Mouse (Mus musculus) spleen, adult 2 months (tissue): ENCODE measurements around the gene Gadl1.

Experiments used
- CTCF ChIP-seq: fragments of 200-500 bp; IDR thresholded peaks from 2 replicates; pipeline ENCODE4 v1.5.1; 2011; ENCODE audit warnings: mild to moderate bottlenecking, inconsistent platforms; ENCODE audit not compliant: insufficient read depth, insufficient read length, insufficient replicate concordance; ENCODE audit errors: extremely low read depth
- POLR2A ChIP-seq: fragments of 200-500 bp; IDR thresholded peaks from 2 replicates; pipeline ENCODE4 v1.6.1; 2011; ENCODE audit warnings: low read depth, low read length, inconsistent platforms

GRCm38 (mm10) chr9:115893131-115893530, 16.1 kb upstream of the Gadl1 start:
- no peak for TF ChIP-seq POLR2A
- no peak for TF ChIP-seq CTCF
